Mouse (Mus musculus) spleen, embryonic (tissue): ENCODE data around the gene Dnajc3.
"Not testable (repeated sequence)": the region's sequence is repeated elsewhere in the genome, so short reads cannot be mapped to it uniquely, and the experiment has no call there.

Experiments
- CTCF ChIA-PET: fragments of 350-600 bp; sonication (Branson Sonifier 250); formaldehyde crosslinking; loops from one replicate; lab custom pipeline; 2022; lab: Charles Lee

The Dnajc3 gene

DNA sequence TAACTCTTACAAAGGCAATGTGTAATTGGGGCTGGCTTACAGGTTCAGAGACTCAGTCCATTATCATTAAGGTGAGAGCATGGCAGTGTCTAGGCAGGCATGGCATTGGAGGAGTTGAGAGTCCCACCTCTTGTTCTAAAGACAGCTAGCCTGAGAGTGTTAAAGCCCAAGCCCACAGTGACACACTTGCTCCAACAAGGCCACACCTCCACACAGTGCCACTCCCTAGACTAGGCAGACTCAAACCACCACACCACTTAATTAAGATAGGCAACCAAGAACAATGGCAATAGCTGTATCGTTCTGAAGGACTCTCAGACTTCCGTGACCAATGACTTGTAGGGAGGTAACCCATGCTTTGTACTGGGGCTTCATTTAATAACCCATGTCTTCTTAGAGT is 7.0 kb upstream of the Dnajc3 start:
- CTCF ChIA-PET, result no interaction called here

DNA sequence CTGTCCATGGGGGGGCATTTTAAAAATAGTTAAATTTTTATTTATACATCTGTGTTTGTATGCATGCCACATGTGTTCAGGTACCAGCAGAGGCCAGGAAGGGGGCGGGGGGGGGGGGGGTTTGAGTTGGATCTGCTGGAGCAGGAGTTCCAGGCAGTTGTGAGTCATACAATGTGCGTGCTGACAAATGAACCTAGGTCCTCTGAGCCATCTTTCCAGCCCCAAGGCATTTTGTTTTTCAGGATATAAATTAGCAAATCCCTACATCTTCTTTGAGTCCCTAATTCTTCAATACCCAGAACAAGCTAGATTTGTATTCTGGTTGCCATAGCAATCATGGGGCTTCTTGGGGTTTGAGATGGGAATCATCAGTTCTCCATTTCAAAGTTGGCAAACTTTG is 6.6 kb upstream of the Dnajc3 start:
- CTCF ChIA-PET, result no interaction called here

DNA sequence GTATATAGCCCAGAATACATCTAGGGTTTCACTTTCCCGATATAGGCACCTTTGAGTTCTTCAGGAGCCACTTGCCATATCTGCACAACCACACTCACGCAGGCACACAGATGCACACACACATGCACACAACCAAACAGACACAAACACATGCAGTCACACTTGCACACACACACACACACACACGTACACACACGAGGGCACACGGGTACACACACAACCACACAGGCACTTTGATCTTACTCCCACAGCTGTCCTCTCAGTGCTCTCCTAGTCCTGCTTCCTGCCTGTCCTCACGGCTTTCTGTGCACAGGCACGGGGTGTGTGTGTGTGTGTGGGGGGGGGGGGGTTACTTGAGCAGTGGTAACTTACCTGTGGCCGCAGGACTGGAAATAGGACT is 4.8 kb upstream of the Dnajc3 start:
- CTCF ChIA-PET, result no interaction called here

DNA sequence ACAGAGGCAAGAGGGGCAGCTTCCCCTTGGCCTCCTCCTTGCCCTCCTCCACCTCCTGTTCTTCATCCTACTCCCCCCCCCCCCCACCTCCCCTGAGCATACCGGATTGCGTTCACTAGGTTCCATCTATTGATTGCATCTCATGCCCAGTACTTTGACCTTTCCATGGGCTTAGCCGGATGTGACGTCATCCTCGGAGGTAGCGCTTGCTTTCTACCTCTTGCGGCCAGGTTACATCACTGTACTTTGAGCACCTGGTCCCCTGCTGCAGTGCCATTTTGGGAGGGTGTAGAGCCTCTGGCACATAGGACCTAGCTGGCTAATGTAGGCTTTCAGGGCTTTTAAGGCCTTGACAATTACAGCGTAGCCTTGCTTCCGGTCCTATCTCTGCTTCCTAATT is 3.1 kb upstream of the Dnajc3 start:
- CTCF ChIA-PET, result no interaction called here

DNA sequence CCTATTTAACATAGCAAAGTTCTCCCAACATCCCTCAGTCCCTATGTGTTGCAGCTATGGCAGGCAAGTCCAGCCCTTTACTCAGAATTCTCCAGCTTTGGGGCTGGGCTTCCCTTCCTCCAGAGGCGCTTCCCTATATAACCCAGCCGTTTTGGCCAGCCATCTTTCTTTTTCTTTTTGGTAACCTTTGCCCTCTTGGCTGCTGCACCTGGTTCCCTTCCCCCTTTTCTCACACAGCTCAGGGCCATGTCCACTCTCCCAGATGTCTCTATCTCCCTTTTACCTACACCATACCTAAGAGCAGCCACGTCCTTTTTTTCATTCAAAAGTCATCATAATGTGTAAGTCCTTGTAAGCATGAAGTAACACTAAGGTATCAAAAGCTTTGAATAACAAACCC is 1.5 kb upstream of the Dnajc3 start:
- CTCF ChIA-PET, result no interaction called here

DNA sequence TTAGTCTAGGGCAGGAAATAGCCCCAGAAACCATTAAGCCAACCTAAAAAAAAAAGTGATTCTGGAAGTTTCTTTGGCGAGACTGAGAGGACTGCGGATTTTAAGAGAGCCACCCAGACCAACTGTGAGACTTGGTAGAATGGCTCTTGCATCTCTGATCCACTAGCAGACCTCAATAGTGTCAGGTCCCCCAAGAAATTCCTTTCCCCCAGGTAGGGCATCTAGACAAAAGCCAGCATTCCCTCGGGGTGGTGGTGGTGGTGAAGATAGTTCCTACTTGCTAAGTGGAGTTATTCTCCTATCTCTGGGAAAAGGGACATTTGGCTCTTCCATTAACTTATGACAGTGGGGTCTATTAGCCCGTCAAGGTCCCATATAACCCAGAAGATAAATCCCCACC is 824 bp upstream of the Dnajc3 start:
- CTCF ChIA-PET, result no interaction called here

DNA sequence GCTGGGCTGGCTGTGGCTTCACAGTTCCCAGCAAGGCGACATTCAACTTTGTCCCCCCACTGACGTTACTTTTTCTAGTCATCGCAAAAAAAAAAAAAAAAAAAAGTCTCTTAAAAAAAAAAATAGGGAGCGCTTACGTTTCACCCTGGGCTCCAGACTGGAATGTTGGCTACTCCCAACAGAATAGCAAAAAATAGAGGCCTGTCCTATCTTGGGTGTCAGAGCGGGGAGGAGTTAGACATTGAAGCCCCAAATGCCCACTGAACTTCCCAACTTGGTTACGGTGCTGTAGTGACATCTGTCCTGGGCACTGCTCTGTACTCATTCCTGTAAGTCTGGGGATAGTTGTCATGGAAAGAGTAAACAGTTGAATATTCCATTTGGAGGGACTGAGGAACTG is 775 bp downstream of the Dnajc3 start:
- CTCF ChIA-PET, result interaction anchor here (0.7 kb wide), 1 partner anchor 69 kb away, joined by 3 read pairs; no protein-coding TSS in a partner anchor

DNA sequence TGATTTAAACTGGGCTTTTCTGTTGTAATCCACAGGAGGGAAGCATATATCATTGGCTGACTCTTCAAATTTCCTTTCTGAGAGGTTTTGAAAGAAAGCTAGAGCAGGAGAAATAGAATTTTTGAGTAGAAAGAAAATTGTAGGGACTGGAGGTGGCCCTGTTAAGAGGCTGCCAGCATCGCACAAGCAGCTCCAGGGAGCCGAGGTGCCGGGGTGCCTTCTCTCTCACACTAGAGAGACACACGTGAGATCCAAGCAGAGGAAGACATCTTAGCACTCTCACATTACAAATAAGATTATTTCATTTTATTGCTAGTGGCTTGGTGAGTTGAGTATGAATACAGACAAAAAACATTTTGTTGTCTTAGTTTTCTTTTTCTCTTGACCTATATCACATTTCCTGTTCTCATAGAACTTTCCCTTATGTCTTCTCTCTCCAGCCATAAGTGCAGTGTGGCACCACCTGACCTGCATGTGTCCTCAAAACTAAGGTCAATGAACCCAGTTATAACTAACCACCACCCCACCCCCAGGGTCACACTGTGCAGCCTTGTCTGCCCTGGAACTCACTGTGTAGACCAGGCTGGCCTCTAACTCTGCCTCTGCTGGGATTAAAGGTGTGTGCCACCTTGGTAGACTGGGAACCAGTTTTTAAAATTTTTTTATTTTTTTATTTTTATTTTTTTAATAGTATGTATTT is 3.2 kb downstream of the Dnajc3 start:
- CTCF ChIA-PET, result no interaction called here

DNA sequence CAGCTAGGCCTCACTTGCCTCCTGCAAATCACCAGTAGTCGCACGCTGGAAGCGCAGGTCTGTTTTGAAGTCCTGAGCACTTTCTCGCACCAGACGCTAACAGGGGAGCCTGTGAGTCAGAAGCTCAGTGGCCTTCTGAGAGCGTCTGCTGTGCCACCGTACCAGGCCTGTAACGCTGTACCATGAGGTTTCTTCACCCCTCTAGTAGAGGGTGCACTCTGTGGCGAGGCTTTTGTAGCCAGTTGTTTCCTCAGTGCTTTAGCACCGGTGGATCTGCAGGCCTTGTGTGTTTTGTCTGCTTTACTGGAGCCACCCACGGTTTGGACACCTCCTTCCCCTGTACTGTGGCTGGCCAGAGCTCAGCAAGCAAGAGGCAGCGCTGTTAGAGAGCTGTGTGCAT is 4.3 kb downstream of the Dnajc3 start:
- CTCF ChIA-PET, result no interaction called here

DNA sequence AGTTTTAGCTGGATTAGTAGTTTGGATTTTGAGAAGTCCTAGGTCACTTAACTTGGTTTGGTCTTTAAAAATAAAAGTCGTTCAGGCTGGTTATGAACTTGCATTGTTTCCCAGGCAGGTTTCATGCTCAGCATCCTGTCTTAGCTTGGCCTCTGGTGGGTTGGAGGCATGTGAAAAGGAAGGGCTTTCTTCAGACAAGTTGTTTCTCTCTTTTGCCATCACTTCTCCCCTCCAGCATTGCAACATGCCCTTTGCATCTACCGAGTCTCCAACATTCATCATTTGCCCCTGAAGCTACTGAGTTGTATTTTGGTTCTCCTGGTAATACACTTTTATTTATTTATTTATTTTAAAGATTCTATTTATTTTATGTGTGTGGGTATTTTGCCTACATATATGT is 6.9 kb downstream of the Dnajc3 start:
- CTCF ChIA-PET, result interaction anchor here (0.6 to 0.7 kb wide), 2 partner anchors 58 to 92 kb away, joined by 3 to 5 read pairs; no protein-coding TSS in a partner anchor

DNA sequence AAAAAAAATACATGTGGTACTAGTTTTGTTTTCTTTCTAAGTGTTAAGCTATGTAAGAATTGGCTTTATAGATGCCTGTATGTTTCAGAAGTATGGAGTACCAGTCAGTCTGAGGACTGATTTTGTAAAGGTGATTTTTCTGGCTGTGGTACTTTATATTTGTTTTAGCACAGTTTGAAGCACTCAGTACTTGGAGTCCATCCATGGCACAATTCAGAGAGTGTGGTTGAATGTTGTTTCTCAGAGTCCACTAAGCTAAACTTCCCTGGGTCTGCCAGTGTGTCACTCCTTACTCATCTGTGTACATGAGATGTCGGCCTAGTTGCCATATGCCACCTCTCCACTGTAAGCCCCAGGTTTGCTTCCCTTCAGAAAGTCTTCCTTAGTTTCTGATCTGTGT is 11.1 kb downstream of the Dnajc3 start:
- CTCF ChIA-PET, result no interaction called here

DNA sequence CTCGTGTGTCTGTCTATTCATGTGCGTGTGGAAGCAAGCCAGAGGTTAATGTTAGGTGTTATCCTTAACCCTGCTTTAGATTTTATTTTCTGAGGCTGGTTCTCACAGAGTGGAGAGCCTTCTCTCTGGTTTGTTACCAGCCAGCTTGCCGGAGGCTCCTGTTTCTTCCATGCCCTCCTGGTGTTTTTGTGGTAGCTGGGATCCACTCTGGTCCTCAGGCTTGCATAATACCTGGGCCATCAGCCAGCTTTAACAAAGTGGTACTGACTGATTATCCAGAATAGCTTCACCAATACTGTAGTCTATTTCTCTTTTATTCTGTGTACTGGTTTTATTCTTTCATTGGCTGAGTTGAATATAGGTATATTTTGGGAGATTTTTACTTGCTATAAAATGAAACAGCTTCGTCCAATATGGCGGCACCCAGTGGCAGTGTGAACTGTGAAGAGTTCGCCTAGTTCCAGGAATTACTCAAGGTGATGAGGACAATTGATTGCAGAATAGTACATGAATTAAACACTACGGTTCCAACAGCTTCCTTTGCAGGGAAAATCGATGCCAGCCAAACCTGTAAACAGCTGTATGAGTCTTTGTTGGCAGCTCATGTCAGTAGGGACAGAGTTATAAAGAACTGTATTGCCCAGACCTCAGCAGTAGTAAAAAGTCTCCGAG is 14.3 kb downstream of the Dnajc3 start:
- CTCF ChIA-PET, result no interaction called here

DNA sequence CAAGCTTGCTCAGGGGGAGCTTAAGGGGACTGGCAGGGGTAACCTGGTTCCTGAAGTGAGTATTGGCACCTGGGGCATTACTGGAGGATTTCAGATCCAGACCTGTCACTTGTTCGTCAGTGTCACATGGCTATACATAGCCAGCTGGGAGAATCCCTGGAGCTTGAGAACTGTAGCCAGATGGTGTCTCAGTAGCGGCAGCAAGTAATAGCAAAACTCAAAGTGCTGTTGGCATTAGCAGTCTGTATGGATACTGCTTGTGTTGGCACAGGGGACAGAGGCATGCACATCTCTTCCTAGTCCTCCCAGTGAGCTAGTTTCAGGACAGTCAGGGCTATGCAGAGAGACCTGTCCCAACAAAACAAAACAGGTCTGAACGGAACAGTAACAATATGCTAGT is 20.2 kb downstream of the Dnajc3 start:
- CTCF ChIA-PET, result no interaction called here

DNA sequence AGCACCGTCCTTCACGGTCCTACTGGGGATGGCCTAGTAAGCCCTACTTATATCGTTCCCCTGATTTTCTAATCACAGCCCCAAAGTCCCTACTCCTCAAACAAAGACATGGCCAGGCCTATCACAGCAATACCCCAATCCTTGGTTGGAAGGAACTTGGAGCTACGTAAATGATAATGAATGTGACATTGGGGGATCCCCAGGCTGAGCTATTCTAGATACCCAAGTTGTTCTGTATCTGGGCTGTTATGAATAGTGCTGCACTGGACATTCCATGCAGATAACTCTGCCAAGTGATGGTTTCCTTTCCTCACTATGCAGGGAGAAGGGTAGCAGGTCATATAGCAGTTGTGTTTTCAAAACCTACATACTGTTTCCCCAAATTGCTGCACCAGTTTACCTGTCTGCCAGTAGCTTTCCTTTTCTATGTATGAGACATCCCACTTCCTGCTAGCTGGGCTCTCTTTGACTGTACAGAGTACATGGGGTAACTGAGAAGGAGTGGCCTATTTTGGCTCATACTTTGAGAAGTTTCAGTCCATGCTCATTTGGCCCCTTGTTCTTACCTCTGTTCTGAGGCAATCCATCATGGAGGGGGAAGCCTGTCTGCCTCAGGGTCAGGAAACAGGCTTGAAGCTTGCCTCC is 27.7 kb downstream of the Dnajc3 start:
- CTCF ChIA-PET, result interaction anchor here (0.6 kb wide), 2 partner anchors 42 to 236 kb away, joined by 3 read pairs; no protein-coding TSS in a partner anchor

DNA sequence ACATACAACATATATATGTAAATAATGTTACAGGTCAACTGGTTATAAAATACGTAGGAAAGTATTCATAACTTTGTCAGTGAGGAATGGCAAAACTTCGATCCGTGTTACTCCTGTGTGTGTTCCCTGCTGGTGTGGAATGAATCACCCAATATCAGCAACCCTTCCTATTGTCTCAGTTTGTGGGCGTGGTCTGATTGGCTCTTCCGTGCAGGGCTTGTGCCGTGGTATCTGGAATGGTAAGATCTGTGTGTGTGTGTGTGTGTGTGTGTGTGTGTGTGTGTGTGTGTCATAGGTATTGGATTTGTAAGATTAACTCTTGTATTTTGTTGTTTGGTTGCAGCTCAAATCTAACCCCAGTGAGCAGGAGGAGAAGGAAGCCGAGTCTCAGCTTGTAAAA is 29.9 kb downstream of the Dnajc3 start:
- CTCF ChIA-PET, result no interaction called here

DNA sequence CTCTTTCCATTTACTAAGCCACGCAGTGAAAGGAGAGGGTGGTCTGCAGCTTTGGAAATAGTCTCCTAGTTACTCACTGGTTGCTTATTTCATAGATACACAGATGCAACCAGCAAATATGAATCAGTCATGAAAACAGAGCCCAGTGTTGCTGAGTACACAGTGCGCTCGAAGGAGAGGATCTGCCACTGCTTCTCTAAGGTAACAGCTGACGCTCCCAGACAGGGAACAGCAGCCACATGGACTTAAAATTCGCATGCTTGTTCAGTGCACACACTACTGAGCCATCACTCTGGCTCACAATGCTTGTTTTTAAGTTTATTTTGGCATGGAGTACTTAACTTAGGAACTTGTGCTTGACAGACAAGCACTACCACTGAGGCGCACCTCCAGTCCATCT is 34.5 kb downstream of the Dnajc3 start:
- CTCF ChIA-PET, result no interaction called here

DNA sequence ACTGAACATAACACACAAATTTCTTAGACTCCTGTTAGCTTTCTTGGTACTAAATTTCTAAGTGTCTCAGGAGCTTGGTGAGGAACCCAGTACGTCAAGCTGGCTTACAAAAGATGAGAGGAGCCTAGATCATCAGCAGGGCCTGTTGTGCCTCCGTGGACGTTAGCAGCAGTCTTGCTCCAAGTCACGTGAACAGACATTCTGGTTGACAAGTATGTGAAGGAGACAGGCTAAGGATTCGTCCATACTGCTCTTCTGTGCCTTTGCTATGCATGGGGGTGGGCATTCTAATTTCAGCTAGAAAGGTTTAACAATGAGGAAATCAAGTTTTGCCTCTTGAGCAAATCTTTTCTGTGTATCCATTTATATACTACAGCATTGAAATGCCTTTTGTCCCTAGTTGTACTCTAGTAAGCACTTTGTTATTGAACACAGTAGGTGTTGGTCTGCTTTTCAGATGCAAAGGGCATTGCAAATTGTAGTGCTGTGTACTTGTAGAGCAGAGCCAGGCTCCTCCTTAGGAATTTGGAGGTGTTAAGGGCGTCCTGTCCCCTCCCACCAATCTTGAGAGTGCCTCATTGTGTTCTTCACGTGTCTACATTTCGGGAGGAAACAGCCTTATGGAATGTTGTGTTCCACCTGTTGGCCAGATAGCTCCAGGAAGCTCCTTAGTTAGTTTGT is 39.5 kb downstream of the Dnajc3 start:
- CTCF ChIA-PET, result interaction anchor here (0.7 kb wide), 1 partner anchor 9 kb away, joined by 3 read pairs; no protein-coding TSS in a partner anchor

DNA sequence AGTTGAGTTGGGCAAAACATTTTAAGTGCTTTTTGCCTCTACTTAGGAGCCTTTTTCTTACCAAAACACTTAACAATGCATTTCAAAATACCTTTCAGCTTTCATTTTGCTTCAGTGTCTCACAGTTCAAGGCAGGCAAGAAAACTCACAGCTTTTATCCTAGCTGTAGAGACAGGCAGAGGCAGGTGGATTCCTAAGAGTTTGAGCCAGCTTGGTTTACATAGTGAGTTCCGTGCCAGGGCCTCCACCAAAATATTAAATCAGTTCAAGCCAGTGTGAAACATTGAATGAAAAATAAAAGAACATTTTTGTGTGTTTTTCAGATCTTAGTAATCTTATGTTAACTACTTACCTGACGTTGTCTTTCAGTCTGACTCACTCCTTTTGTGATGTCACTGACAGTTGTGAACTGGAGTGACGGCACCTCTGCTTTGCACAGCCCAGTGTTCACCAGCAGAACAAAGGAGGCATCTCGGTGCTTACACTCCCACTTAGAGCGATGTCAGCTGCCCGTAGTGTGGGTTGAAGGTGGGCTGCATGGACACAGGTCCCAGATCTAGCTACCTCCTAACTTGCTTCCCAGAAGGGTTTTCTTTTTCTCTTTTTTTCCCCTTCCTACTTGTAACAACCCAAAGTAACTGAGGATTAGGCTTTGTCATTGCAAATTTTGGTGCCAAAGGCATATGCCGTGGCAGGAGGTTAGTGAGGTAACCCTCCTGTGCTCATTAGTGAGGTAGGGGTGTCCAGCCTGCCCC is 42.0 kb downstream of the Dnajc3 start:
- CTCF ChIA-PET, result no interaction called here

DNA sequence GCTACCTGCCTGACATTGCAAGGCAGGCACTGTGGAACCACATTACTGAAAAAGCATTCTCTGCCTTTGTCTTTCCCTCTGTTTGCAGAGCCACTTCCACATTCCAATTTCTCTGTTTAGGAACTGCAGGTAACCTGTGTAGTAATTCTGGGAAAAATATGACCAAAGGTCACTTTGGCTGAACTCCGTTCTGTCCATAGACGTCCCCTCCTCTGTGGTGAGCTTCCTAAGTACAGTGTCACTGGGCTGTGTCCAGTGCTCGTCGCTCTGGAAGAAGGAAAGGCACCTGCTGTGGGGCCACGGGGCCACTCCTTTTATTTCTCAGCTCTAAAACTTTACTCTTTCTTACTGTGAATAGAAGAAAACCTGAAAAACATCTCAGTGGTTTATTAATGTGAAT is 42.6 kb downstream of the Dnajc3 start:
- CTCF ChIA-PET, result no interaction called here

DNA sequence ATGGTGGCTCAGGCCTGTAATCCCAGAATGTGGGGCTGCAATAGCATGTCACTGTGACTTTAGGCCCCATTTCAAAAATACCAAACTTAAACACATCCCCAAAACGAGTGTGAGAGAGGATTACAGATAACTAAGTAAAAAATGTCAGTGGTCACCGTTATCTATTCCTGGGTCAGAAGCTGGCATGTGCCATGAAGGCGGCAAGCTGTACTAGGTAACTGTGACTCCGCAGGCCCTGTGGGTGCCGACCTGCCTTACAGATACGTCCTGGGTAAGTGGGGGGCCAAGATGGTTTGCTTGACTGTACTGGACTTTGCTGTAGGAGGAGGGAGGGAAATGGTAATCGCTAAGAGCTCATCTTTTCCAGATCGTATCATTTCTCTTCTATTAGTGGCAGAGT is 43.1 kb downstream of the Dnajc3 start:
- CTCF ChIA-PET, result no interaction called here

DNA sequence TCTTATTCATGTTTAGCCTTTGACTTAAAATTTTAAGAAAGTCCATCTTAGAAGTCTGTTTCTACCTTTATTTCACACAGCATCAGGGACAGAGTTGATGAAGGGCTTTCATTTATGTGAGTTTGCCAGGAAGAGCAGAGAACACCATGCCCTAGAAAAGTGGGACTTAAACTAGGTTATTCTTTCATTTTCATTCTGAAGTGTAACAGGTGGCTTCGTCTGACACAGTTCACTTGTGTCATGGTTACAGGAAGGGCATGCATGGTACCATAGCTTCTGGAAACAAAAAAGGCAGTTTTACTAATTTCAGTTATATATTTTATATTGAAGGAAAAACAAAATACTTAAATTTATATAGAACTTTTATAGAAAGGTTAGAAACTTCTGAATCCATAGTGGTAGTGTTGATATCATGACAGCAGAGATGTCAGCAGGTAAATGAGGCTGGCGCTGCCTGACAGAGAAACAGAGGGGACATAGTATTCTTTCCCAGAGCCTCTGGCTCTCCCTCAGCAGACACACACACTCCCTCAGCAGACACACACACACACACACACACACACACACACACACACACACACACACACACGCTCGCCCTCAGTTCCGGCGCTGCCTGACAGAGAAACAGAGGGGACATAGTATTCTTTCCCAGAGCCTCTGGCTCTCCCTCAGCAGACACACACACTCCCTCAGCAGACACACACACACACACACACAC is 44.1 kb downstream of the Dnajc3 start:
- CTCF ChIA-PET, result not testable (repeated sequence)
